Mouse (Mus musculus) gastrocnemius, adult 2 months (tissue): ENCODE measurements around the gene Car2. TPM values are rescaled to one million over a fixed set of nuclear protein-coding genes. Genes with fewer than 3 reads are reported as not detected.

Source experiments
- DNase-seq: peaks from one replicate; pipeline ENCODE4 v3.0.0; 2022
- H3K27ac ChIP-seq: fragments of 200-600 bp; 2 replicates; pipeline ENCODE4 v1.8.1; 2022; ENCODE audit warnings: mild to moderate bottlenecking
- H3K4me3 ChIP-seq: fragments of 200-600 bp; 2 replicates; pipeline ENCODE4 v1.8.1; 2022; ENCODE audit warnings: mild to moderate bottlenecking, moderate library complexity
- CTCF ChIP-seq: fragments of 200-600 bp; IDR thresholded peaks from 2 replicates; pipeline ENCODE4 v1.8.1; 2022; ENCODE audit warnings: antibody characterized with exemption, mild to moderate bottlenecking, moderate library complexity
- intact Hi-C: fragments of 180-260 bp; cut with DNase I; formaldehyde crosslinking; loops from one replicate; pipeline ENCODE4 v1.15.1; 2025
- total RNA-seq, 2 experiments: library from RNA; stranded (reverse); gene quantifications; 2 replicates each; pipeline ENCODE4 v1.2.3; 2021

Car2 gene
- total RNA-seq, 2 experiments from 2014 or later: 12.8 to 20.3 TPM

- TF ChIP-seq CTCF: no peak
- Histone ChIP-seq H3K4me3 (peak within 1 kb of the TSS; percentile 72), H3K27ac (peak within 1 kb of the TSS; percentile 82)
- DNase-seq: peak; percentile 52
- intact Hi-C loops: loop anchor here (5.0 kb wide), 1 partner anchor 66 kb away; no protein-coding TSS in a partner anchor
These were observed 22.9 kb upstream of the Car2 start, which contains the start of gene Car3 for GRCm38 (mm10) chr3:14863022-14863711. Gene Car3 (plus strand): TSS chr3:14863512.

GRCm38 (mm10) chr3:14863922-14864321 is 22.2 kb upstream of the Car2 start:
- no peak for TF ChIP-seq CTCF
- no peak for DNase-seq

GRCm38 (mm10) chr3:14865941-14866340 is 20.1 kb upstream of the Car2 start:
- TF ChIP-seq CTCF: no peak
- intact Hi-C loops: no loop called here
- no peak for DNase-seq
- Histone ChIP-seq H3K27ac (peak overlapping the region; percentile 40; the same call in 1 of the 2 replicates), H3K4me3 (peak overlapping the region; percentile 72)

More at GRCm38 (mm10) chr3:14863922-14864321, 22.2 kb upstream of the Car2 start:
- Histone ChIP-seq H3K27ac (peak overlapping the region; percentile 82), H3K4me3 (peak overlapping the region; percentile 72)
- intact Hi-C loops: loop anchor here (5.0 kb wide), 1 partner anchor 67 kb away; no protein-coding TSS in a partner anchor

GRCm38 (mm10) chr3:14869779-14870178 is 16.3 kb upstream of the Car2 start:
- TF ChIP-seq CTCF: peak; percentile 79
- intact Hi-C loops: loop anchor here (2.0 to 5.0 kb wide), 2 partner anchors 191 to 378 kb away; no protein-coding TSS in a partner anchor
- DNase-seq: peak; percentile 70
- Histone ChIP-seq H3K27ac (peak overlapping the region; percentile 85), H3K4me3 (peak overlapping the region; percentile 63)

- intact Hi-C loops: loop anchor here (2.0 to 5.0 kb wide), 2 partner anchors 192 to 377 kb away; no protein-coding TSS in a partner anchor
- H3K27ac ChIP-seq: peak overlapping the region; percentile 85
- no peak for DNase-seq
- no peak for TF ChIP-seq CTCF
- no peak overlapping the region for H3K4me3 ChIP-seq
These were observed 15.5 kb upstream of the Car2 start for GRCm38 (mm10) chr3:14870528-14870927.

- peak; percentile 72 for DNase-seq
- Histone ChIP-seq H3K27ac (no peak overlapping the region), H3K4me3 (no peak overlapping the region)
- peak; percentile 59 for TF ChIP-seq CTCF
- intact Hi-C loops: loop anchor here (2.0 to 5.0 kb wide), 2 partner anchors 193 to 376 kb away; no protein-coding TSS in a partner anchor
These were observed 14.7 kb upstream of the Car2 start for GRCm38 (mm10) chr3:14871386-14871785.

- peak; percentile 77 for TF ChIP-seq CTCF
- H3K27ac ChIP-seq: no peak overlapping the region
- intact Hi-C loops: loop anchor here (1.0 to 5.0 kb wide), 2 partner anchors 320 to 373 kb away; no protein-coding TSS in a partner anchor
- no peak for DNase-seq
- H3K4me3 ChIP-seq: no peak overlapping the region
These were observed 11.6 kb upstream of the Car2 start for GRCm38 (mm10) chr3:14874402-14875040.

GRCm38 (mm10) chr3:14876325-14876918 is 9.7 kb upstream of the Car2 start:
- Histone ChIP-seq H3K4me3 (no peak overlapping the region), H3K27ac (0 out of 2 replicates have a peak overlapping the region, but pooled peaks have one; percentile 49)
- DNase-seq: no peak
- TF ChIP-seq CTCF: no peak
- intact Hi-C loops: no loop called here

- Histone ChIP-seq H3K27ac (no peak overlapping the region), H3K4me3 (no peak overlapping the region)
- no peak for TF ChIP-seq CTCF
- DNase-seq: no peak
- intact Hi-C loops: no loop called here
These were observed 8.7 kb upstream of the Car2 start for GRCm38 (mm10) chr3:14877251-14877909.

- no peak overlapping the region for H3K4me3 ChIP-seq
- no peak for DNase-seq
- intact Hi-C loops: no loop called here
- no peak overlapping the region for H3K27ac ChIP-seq
- TF ChIP-seq CTCF: no peak
These were observed 7.3 kb upstream of the Car2 start for GRCm38 (mm10) chr3:14878749-14879223.

GRCm38 (mm10) chr3:14879293-14879692 is 6.8 kb upstream of the Car2 start:
- Histone ChIP-seq H3K27ac (no peak overlapping the region), H3K4me3 (no peak overlapping the region)
- DNase-seq: no peak
- intact Hi-C loops: no loop called here
- TF ChIP-seq CTCF: no peak

- no peak for TF ChIP-seq CTCF
- no peak overlapping the region for H3K27ac ChIP-seq
- intact Hi-C loops: loop anchor here (10.0 kb wide), 1 partner anchor 215 kb away; no protein-coding TSS in a partner anchor
- DNase-seq: no peak
- no peak overlapping the region for H3K4me3 ChIP-seq
These were observed 5.8 kb upstream of the Car2 start for GRCm38 (mm10) chr3:14880277-14880676.
